Mouse (Mus musculus): Measurements from ENCODE around the gene Olfr750.

- no peak for TF ChIP-seq CTCF (IDR thresholded peaks at IDR 0.05)
- TF ChIP-seq EP300 (IDR thresholded peaks at IDR 0.05) = no peak
These were observed 20.7 kb upstream of the Olfr750 start for GRCm38 (mm10) chr14:51094921-51095320.

Measured in lung, postnatal 0 days (tissue).